Mouse (Mus musculus): ENCODE data around the gene Lce3f.

Lce3f gene

GRCm38 (mm10) chr3:92991926-92992325, at the start of gene Lce3f:
Lce3f (plus strand) TSS chr3:92992226.
- no peak for DNase-seq (ENCODE audit: low read depth)

GRCm38 (mm10) chr3:92944186-92944585, 47.8 kb upstream of the Lce3f start, which contains the start of gene Lce3c:
Lce3c (plus strand) TSS chr3:92944486.
- DNase-seq (ENCODE audit: low read depth), result no peak

- DNase-seq (ENCODE audit: low read depth), result no peak
Measured at GRCm38 (mm10) chr3:92957090-92957489, 34.9 kb upstream of the Lce3f start, which contains the start of gene Lce3d. Lce3d (plus strand) TSS chr3:92957390.

GRCm38 (mm10) chr3:92966761-92967160, 25.3 kb upstream of the Lce3f start, which contains the start of gene Lce3e:
Lce3e (plus strand) TSS chr3:92967061.
- DNase-seq (ENCODE audit: low read depth), result no peak

GRCm38 (mm10) chr3:92978484-92978883, 13.5 kb upstream of the Lce3f start:
- no peak for DNase-seq (ENCODE audit: low read depth)

- peak; percentile 78 for DNase-seq (ENCODE audit: low read depth)
Measured at GRCm38 (mm10) chr3:92998691-92999090, 6.7 kb downstream of the Lce3f start.

- DNase-seq (ENCODE audit: low read depth), result no peak
Measured at GRCm38 (mm10) chr3:93000621-93001020, 8.6 kb downstream of the Lce3f start.

GRCm38 (mm10) chr3:93002843-93003242, 10.8 kb downstream of the Lce3f start:
- DNase-seq (ENCODE audit: low read depth), result no peak

GRCm38 (mm10) chr3:93014378-93014801, 22.4 kb downstream of the Lce3f start:
- DNase-seq (ENCODE audit: low read depth), result peak; percentile 4

- DNase-seq (ENCODE audit: low read depth), result no peak
Measured at GRCm38 (mm10) chr3:93014871-93015270, 22.8 kb downstream of the Lce3f start.

GRCm38 (mm10) chr3:93015460-93016104, 23.6 kb downstream of the Lce3f start, which contains the start of gene Crct1:
Crct1 (minus strand) TSS chr3:93015687.
- no peak for DNase-seq (ENCODE audit: low read depth)

- no peak for DNase-seq (ENCODE audit: low read depth)
Measured at GRCm38 (mm10) chr3:93018960-93019359, 26.9 kb downstream of the Lce3f start, which contains the start of gene Lce1m. Lce1m (minus strand) TSS chr3:93019060.

- DNase-seq (ENCODE audit: low read depth), result no peak
Measured at GRCm38 (mm10) chr3:93021171-93021570, 29.1 kb downstream of the Lce3f start.

- DNase-seq (ENCODE audit: low read depth), result no peak
Measured at GRCm38 (mm10) chr3:93023411-93024184, 31.6 kb downstream of the Lce3f start.

GRCm38 (mm10) chr3:93025486-93025885, 33.5 kb downstream of the Lce3f start:
- DNase-seq (ENCODE audit: low read depth), result peak; percentile 19

- DNase-seq (ENCODE audit: low read depth), result peak; percentile 67
Measured at GRCm38 (mm10) chr3:93031450-93031849, 39.4 kb downstream of the Lce3f start.

Data from NIH3T3 (cell line).